Mouse (Mus musculus) MEL (cell line): ENCODE results near the gene Phb.

Experiments used
- CTCF ChIP-seq, 3 experiments: IDR thresholded peaks in 2 of 3; conservative IDR thresholded peaks in 1 of 3; 2 replicates each; pipeline ENCODE4 v1.5.1; 2011 to 2012; ENCODE audit warnings: low read length in 3 of 3, low read depth in 2 of 3, mild to moderate bottlenecking in 2 of 3, improper control_type of control experiment in 1 of 3, inconsistent platforms in 1 of 3, mixed read lengths in 1 of 3, moderate library complexity in 1 of 3; ENCODE audit not compliant: control insufficient read depth in 1 of 3, insufficient read depth in 1 of 3, poor library complexity in 1 of 3, severe bottlenecking in 1 of 3
- MYB ChIP-seq: IDR thresholded peaks from 2 replicates; pipeline ENCODE4 v1.6.1; 2011; ENCODE audit warnings: mild to moderate bottlenecking, low read depth, low read length, improper control_type of control experiment
- NELFE ChIP-seq: IDR thresholded peaks from 2 replicates; pipeline ENCODE4 v1.6.1; 2011; ENCODE audit warnings: low read depth, low read length, improper control_type of control experiment
- TCF12 ChIP-seq: IDR thresholded peaks from 2 replicates; pipeline ENCODE4 v1.6.1; 2014; ENCODE audit warnings: low read depth, mild to moderate bottlenecking, inconsistent platforms, low read length, improper control_type of control experiment, moderate library complexity

DNA sequence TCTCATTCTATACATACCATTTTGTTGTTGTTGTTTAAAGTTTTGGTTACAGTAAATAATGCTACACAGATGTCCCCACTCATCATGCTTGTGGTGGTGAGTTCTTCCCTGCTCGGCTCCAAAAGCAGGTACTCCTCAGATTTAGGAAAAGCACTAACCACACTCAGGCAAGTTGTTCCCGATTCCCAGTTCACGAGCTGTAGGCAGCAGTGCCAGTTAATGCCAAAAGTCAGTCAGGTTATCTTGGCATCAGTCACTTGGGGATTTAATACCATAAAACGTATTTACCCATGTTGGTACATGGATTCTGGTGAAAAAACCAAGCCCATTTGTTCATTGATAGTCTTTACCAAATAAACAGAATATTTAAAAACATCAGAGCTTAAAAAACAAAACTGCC lies 59.4 kb downstream of the Phb start:
- TF ChIP-seq NELFE (no peak), MYB (no peak), CTCF (IDR thresholded peaks at IDR 0.05 in 2 of 3, conservative IDR thresholded peaks at IDR 0.05 in 1 of 3; ENCODE audit: control insufficient read depth in 1 of 3, insufficient read depth in 1 of 3, low read depth in 2 of 3, low read length in 3 of 3, poor library complexity in 1 of 3, severe bottlenecking in 1 of 3) (no peak), TCF12 (no peak)
